Mouse (Mus musculus) neural tube, embryonic 11.5 days (tissue): ENCODE data around the gene Enho. TPM values are rescaled to one million over a fixed set of nuclear protein-coding genes. Genes with fewer than 3 reads are reported as not detected.

Source experiments
- ATAC-seq: fragments of 200-750 bp; cut with Nextera tagmentation; 2 replicates; pipeline ENCODE4 v1.8.0; 2017; ENCODE audit warnings: moderate number of reproducible peaks, mild to moderate bottlenecking, moderate TSS enrichment, moderate library complexity; ENCODE audit not compliant: insufficient read depth, low FRiP score, low TSS enrichment
- DNase-seq: peaks from one replicate; pipeline ENCODE4 v3.0.0-alpha.2; 2015; ENCODE audit warnings: low spot score
- H3K27ac ChIP-seq: fragments of 300-500 bp; sonication (generic); 2 replicates; pipeline ENCODE4 v1.5.1; 2014; ENCODE audit warnings: low read depth, mild to moderate bottlenecking, low read length
- H3K27me3 ChIP-seq: fragments of 300-500 bp; sonication (generic); 2 replicates; pipeline ENCODE4 v1.6.1; 2014; ENCODE audit warnings: mild to moderate bottlenecking, low read length, mixed read lengths; ENCODE audit not compliant: control insufficient read depth, insufficient read depth
- H3K36me3 ChIP-seq: fragments of 300-500 bp; sonication (generic); 2 replicates; pipeline ENCODE4 v1.6.1; 2014; ENCODE audit warnings: mild to moderate bottlenecking, low read length, moderate library complexity, mixed read lengths; ENCODE audit not compliant: control insufficient read depth, insufficient read depth
- H3K4me1 ChIP-seq: fragments of 300-500 bp; sonication (generic); 2 replicates; pipeline ENCODE4 v1.6.1; 2014; ENCODE audit warnings: low read length, mixed read lengths; ENCODE audit not compliant: control insufficient read depth, insufficient read depth
- H3K4me2 ChIP-seq: fragments of 300-500 bp; sonication (generic); 2 replicates; pipeline ENCODE4 v1.6.1; 2014; ENCODE audit warnings: low read depth, mild to moderate bottlenecking, moderate library complexity
- H3K4me3 ChIP-seq: fragments of 300-500 bp; sonication (generic); 2 replicates; pipeline ENCODE4 v1.5.1; 2014; ENCODE audit warnings: low read depth, low read length
- H3K9ac ChIP-seq: fragments of 300-500 bp; sonication (generic); 2 replicates; pipeline ENCODE4 v1.6.1; 2014; ENCODE audit warnings: mild to moderate bottlenecking, low read length
- H3K9me3 ChIP-seq: fragments of 300-500 bp; sonication (generic); 2 replicates; pipeline ENCODE4 v1.6.1; 2016; ENCODE audit warnings: low read length; ENCODE audit not compliant: control insufficient read depth
- WGBS: fragments of 180-500 bp; shearing (Covaris S2); extraction: QIAGEN DNeasy Blood & Tissue Kit; methylation state at CpG from one replicate; pipeline ENCODE4 v1.1.7; 2014; 5-methylcytosine and 5-hydroxymethylcytosine counted together
- polyA plus RNA-seq: library from polyadenylated mRNA; unstranded; fragments of >200 nt; fragmentation: Nextera tagmentation; extraction: Ambion mirVana; gene quantifications from 2 replicates; pipeline ENCODE4 v1.2.1, GENCODE M21; 2014

Enho gene
- polyA plus RNA-seq, 1 experiment from 2014 or later: 43.3 TPM

DNA sequence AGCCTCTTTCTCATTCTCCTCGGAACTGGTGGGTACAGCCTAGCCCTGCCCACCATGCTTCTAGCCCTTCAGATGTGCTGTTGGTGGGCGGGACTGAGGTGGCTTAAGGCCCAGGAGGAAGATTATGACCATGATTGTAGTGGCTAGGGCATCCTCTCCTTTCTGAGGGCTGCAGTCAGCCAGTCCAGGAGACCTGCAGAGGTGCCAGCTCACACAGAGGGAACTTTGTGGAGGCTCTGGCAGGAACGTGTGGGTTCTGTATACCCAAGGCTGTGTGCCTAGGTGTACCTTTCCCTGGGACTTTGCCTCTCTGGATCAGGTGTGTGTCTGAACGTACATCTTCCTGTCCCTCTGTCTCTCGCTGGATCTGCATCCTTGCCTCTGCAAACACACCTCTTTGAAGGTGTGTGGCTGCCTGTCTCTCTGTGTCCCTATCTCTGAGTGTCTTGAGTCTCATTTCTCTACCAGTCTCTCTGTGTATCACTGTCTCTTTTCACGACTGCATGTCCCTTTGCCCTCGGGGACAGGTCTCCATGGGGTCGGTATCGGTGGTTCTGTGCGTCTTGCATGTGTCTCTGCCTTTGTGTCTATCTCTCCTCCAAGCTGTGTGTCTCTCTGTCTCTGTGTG is 796 bp downstream of the Enho start:
- Histone ChIP-seq H3K36me3 (no peaks in the 10 kb centered on the region), H3K4me1 (peaks cover 38% of the 10 kb centered on the region), H3K27ac (peak overlapping the region; percentile 78), H3K27me3 (no peaks in the 10 kb centered on the region), H3K9ac (peak overlapping the region; percentile 93), H3K9me3 (no peaks in the 10 kb centered on the region), H3K4me3 (peak overlapping the region; percentile 58), H3K4me2 (peak overlapping the region; percentile 87)
- no peak for DNase-seq
- WGBS: 10% methylated on average over 10 of the region's 10 CpGs
- no peak for ATAC-seq

DNA sequence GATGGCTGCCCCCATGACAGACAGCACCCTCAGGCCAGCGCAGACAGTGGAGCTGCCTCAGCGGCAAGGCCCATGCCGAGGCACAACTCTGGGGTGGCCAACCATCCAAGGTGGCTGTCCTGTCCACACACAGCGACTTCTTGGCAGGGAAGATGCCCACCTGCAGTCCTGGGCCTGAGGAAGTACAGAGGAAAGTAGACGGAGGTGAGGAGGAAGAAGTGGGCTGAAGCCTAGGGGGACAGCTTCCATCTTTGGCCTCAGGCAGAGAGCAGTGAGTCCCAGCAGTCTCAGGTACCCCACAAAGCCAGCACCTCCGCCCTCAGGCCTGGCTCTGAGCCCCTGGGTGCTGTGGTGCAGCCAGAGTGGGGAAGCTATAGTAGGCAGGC is 1.3 kb downstream of the Enho start:
- no peak for DNase-seq
- Histone ChIP-seq H3K27me3 (no peaks in the 10 kb centered on the region), H3K4me2 (peak overlapping the region; percentile 87), H3K9ac (peak overlapping the region; percentile 93), H3K27ac (no peak overlapping the region), H3K4me1 (peaks cover 38% of the 10 kb centered on the region), H3K36me3 (no peaks in the 10 kb centered on the region), H3K4me3 (peak overlapping the region; percentile 58), H3K9me3 (no peaks in the 10 kb centered on the region)
- 86% methylated on average over 6 of the region's 6 CpGs for WGBS
- no peak for ATAC-seq

DNA sequence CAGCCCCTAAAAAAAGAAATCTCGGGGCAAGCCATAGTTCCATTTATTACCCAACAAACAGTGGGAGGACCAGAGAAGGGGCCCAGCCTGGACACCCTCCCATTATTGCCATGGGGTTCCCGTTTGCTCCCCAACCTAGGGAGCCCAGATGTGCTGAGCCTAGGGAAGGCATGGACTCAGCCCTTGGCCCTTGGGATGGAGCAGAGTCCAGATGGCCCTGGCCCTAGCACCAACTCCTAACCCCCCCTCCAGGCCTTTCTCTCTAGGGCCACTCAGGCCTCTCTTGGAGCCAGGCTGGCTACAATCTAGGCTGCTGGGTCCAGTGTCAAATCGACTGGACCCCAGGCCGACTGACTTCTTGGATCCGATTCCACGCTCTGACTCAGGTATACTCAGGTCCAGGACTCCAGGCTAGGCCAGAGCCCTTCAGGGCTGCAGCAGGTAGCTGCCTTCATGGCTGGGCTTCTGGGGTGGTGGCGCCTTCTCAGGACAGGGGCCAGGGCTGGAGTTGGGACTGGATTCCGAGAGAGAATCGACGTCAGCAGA is 1.9 kb downstream of the Enho start:
- H3K27ac ChIP-seq: no peak overlapping the region
- DNase-seq (no peak), ATAC-seq (no peak)
- no peak overlapping the region for H3K4me3 ChIP-seq
- 95% methylated on average over 10 of the region's 10 CpGs for WGBS
- H3K27me3 ChIP-seq: no peaks in the 10 kb centered on the region
- H3K4me1 ChIP-seq: peaks cover 38% of the 10 kb centered on the region
- peak overlapping the region; percentile 93 for H3K9ac ChIP-seq
- no peaks in the 10 kb centered on the region for H3K36me3 ChIP-seq
- H3K4me2 ChIP-seq: peak overlapping the region; percentile 12; the same call in 1 of the 2 replicates
- H3K9me3 ChIP-seq: no peaks in the 10 kb centered on the region

DNA sequence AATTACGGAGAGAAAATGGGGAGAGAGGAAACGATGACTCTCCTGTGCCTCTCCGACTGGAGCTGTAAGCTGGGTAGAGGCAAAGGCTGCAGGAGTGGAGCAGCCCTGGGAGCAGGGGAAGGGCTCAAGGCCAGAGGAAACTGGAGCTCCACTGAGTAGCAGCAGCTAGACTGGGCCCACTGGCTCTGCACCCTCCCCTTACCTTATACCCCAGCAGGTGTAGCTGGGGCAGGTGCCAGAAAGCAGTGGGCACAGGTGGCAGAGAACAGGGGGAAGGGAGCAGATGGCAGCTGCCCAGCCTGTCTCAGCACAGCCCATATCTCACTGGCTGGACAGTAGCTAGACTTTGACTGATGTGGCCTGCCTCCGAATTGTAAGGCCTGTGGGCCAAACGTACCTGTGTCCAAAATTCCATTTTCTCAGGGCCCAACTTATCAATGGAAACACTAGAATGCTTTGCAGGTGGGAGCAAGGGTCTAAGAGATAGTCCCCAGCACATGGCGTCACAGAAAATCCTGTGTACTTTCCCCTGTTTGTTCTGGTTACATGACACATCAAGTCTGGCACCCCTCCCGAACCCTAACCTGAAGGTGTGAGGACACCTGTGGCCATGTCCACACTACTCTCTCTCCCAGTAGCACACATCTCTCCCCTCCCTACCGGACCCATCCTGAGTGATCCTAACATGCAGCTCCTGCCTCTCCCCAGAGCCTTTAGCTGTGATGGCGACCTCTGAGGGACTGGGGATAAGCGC is 3.1 kb downstream of the Enho start:
- Histone ChIP-seq H3K9me3 (no peaks in the 10 kb centered on the region), H3K4me2 (no peak overlapping the region), H3K36me3 (no peaks in the 10 kb centered on the region), H3K27me3 (no peaks in the 10 kb centered on the region), H3K4me1 (peaks cover 38% of the 10 kb centered on the region), H3K9ac (no peak overlapping the region), H3K27ac (no peak overlapping the region; the same call in 1 of the 2 replicates), H3K4me3 (no peak overlapping the region)
- DNase-seq (no peak), ATAC-seq (no peak)
- WGBS: 77% methylated on average over 10 of the region's 10 CpGs

DNA sequence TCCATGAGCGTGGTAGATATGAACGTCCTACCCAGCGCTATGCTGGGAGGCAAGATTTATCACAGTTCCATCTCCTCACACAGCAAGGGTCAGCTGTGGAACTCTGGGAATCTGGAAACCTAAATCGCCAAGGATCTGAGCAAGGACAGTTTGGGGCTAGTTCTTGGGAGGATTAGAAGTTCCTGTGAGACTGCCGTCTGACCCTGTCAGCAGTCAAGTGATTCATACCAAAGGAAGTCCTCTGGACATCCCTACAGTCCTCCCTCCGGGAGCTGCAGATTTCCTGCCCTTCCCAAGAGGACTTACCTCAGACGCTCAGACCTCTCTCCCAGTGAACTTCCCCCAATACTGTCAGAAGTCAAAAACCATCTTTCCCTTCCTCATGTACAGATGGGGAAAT is 3.8 kb downstream of the Enho start:
- H3K9ac ChIP-seq: no peak overlapping the region
- H3K4me1 ChIP-seq: peaks cover 45% of the 10 kb centered on the region
- no peaks in the 10 kb centered on the region for H3K36me3 ChIP-seq
- DNase-seq (no peak), ATAC-seq (no peak)
- no peak overlapping the region for H3K4me2 ChIP-seq
- 34% methylated on average over 7 of the region's 7 CpGs for WGBS
- peak overlapping the region; percentile 58 for H3K27ac ChIP-seq
- no peak overlapping the region for H3K4me3 ChIP-seq
- no peaks in the 10 kb centered on the region for H3K27me3 ChIP-seq
- no peaks in the 10 kb centered on the region for H3K9me3 ChIP-seq

DNA sequence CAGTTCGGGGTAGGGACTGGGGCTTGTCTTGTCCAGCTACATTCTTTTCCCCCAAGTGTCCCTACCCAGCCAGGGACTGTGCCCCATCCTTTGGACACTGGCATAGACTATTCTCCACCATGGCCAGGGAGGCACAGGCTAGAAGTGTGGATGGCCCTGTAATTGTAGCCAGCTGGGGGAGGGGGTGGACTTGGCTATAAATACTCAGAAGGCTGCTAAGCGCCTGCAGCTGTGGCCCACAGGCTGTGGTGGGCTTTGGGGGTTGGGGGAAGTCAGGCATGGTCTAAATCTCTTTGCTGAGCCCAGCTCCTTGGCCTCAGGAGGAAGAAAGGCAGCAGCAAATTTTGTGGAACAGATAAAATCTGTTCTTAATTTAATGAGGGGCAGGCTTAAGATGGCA is 4.2 kb downstream of the Enho start:
- Histone ChIP-seq H3K9ac (no peak overlapping the region), H3K9me3 (no peaks in the 10 kb centered on the region), H3K4me3 (no peak overlapping the region), H3K36me3 (no peaks in the 10 kb centered on the region), H3K4me2 (no peak overlapping the region), H3K4me1 (peaks cover 50% of the 10 kb centered on the region), H3K27ac (peak overlapping the region; percentile 58), H3K27me3 (no peaks in the 10 kb centered on the region)
- ATAC-seq (no peak), DNase-seq (peak; percentile 59)
- 48% methylated on average over 2 of the region's 2 CpGs for WGBS

DNA sequence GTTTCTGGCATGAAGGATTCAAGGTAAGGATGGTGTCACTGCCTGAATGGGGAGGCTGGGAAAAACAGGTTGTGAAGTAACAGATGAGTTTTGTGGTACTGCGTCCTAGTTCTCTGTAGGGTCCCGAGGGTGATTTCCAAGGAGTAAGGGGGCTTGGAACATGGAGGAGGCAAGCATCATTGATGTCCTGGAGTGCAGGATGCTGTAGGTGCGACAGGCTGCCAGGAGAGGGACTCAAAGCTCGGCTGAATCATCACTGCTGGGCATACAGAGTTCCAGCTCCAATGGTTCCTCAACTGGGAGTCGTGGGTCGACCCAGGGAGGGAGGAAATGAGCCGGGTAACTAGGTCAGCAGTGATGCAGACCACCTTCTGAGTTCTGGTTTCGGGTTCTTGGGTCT is 4.9 kb downstream of the Enho start:
- peak overlapping the region; percentile 34; the same call in 1 of the 2 replicates for H3K27ac ChIP-seq
- DNase-seq (no peak), ATAC-seq (no peak)
- H3K4me1 ChIP-seq: peaks cover 57% of the 10 kb centered on the region
- H3K4me3 ChIP-seq: no peak overlapping the region
- H3K9ac ChIP-seq: no peak overlapping the region
- no peaks in the 10 kb centered on the region for H3K27me3 ChIP-seq
- 73% methylated on average over 8 of the region's 8 CpGs for WGBS
- no peaks in the 10 kb centered on the region for H3K9me3 ChIP-seq
- no peak overlapping the region for H3K4me2 ChIP-seq
- H3K36me3 ChIP-seq: no peaks in the 10 kb centered on the region

DNA sequence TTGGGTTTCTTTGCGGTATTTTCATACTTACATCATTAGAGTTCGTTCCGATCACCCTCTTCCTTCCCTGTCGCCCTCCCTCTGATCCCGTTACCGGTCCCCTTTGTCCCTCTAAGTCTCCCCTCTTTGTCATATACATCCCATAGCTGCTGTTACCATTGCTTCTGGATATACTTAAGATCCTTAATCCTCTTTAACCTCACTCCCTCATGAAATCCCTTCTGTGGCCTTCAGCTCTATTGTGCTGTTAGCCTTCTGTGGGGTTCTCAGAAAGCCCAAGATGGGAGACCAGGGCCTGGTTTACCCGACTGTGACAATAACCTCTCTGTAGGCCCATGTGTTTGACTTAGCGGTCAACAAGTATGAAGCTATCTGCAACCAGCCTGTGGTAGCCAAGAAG is 5.5 kb downstream of the Enho start:
- WGBS: 94% methylated on average over 8 of the region's 8 CpGs
- Histone ChIP-seq H3K4me2 (no peak overlapping the region), H3K27ac (no peak overlapping the region), H3K4me3 (no peak overlapping the region), H3K4me1 (peaks cover 60% of the 10 kb centered on the region), H3K9ac (no peak overlapping the region), H3K9me3 (no peaks in the 10 kb centered on the region), H3K27me3 (no peaks in the 10 kb centered on the region), H3K36me3 (no peaks in the 10 kb centered on the region)
- no peak for DNase-seq
- no peak for ATAC-seq

DNA sequence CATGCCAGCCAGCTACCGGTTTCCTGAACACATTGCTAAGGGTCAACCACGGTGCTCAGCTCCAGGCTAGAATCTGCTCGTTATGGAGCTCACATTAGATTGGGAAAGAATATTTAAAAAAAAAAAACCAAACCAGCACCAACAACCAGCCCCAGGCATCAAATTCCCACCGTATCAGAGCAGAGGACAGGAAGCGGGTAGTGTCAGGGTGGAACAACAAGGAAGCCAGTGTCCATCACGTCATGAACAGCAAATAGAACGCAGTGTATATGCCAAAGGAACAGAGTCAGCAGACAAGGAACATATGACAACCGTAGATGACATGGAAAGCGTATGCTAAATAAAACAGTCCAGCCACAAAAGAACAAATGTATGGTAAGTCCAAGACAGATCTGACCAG is 7.1 kb downstream of the Enho start:
- no peak overlapping the region for H3K4me2 ChIP-seq
- WGBS: 85% methylated on average over 9 of the region's 9 CpGs
- no peaks in the 10 kb centered on the region for H3K27me3 ChIP-seq
- DNase-seq: no peak
- H3K4me1 ChIP-seq: peaks cover 56% of the 10 kb centered on the region
- no peak overlapping the region for H3K27ac ChIP-seq
- no peaks in the 10 kb centered on the region for H3K9me3 ChIP-seq
- no peak overlapping the region for H3K9ac ChIP-seq
- H3K36me3 ChIP-seq: no peaks in the 10 kb centered on the region
- H3K4me3 ChIP-seq: no peak overlapping the region
- ATAC-seq: no peak
